Mouse (Mus musculus): Measurements from ENCODE around the gene Gm6096. TPM values are rescaled to one million over a fixed set of nuclear protein-coding genes. Genes with fewer than 3 reads are reported as not detected.
"Not testable (repeated sequence)": the region's sequence is repeated elsewhere in the genome, so short reads cannot be mapped to it uniquely, and the experiment has no call there.

Gm6096 gene
- polyA plus RNA-seq (2014; fragmentation: Nextera tagmentation; extraction: Ambion mirVana): 0.77 and 1.0 TPM in 2 replicates

DNA sequence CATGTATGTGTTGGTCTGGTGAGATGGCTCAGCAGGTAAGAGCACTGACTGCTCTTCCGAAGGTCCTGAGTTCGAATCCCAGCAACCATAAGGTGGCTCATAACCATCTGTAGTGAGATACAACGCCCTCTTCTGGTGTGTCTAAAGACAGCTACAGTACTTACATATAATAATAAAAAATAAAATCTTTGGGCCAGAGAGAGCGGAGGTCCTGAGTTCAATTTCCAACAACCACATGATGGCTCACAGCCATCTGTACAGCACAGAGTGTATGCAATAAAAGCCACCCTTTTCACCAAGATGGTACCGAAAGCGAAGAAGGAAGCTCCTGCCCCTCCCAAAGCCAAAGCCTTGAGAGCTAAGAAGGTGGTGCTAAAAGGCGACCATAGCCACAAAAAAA lies at the start of gene Gm6096:
Gene Gm6096 (plus strand): TSS at position 301 of the 400 bp plus-strand sequence.
- WGBS: 94% methylated on average over 7 of the region's 7 CpGs
- Histone ChIP-seq H3K4me3 (replicated peaks; ENCODE audit: low read length) (no peak within 1 kb of the TSS), H3K27ac (no peak within 1 kb of the TSS), H3K9me3 (ENCODE audit: control insufficient read depth, low read length) (no peaks in the 10 kb centered on the region), H3K4me2 (replicated peaks) (no peak within 1 kb of the TSS), H3K36me3 (replicated peaks; ENCODE audit: control insufficient read depth, insufficient read depth) (peaks cover 67% of the 10 kb centered on the region), H3K4me1 (replicated peaks; ENCODE audit: control insufficient read depth, insufficient read depth, low read length) (no peaks in the 10 kb centered on the region), H3K9ac (no peak within 1 kb of the TSS), H3K27me3 (ENCODE audit: control insufficient read depth, insufficient read depth, low read length) (no peaks in the 10 kb centered on the region)
- no peak for DNase-seq (ENCODE audit: low spot score)
- ATAC-seq (ENCODE audit: low FRiP score): no peak

DNA sequence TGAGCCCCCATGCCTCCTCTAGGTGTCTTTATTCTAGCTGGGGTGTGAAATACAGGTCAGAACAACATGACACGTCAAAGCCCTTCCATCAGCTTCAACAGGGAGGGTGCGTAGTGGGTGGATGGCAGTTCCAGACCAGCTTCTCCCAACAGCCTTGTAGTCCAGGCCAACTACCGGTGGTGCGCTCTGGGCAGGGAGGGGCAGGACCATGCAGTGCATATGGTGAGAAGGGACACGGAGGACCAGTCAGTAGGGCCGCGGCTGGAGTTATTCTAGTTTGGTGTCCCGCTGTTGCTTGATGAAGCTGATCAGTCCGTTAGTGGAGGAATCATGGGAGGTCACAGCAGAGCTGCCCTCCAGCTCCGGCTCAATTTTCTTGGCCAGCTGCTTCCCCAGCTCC lies 48.7 kb upstream of the Gm6096 start:
- peaks cover 65% of the 10 kb centered on the region for H3K36me3 ChIP-seq (replicated peaks; ENCODE audit: control insufficient read depth, insufficient read depth)
- ATAC-seq (ENCODE audit: low FRiP score); H3K4me3 ChIP-seq (replicated peaks; ENCODE audit: low read length); H3K4me2 ChIP-seq (replicated peaks); H3K4me1 ChIP-seq (replicated peaks; ENCODE audit: control insufficient read depth, insufficient read depth, low read length); H3K27me3 ChIP-seq (ENCODE audit: control insufficient read depth, insufficient read depth, low read length); H3K9me3 ChIP-seq (ENCODE audit: control insufficient read depth, low read length); H3K9ac ChIP-seq; DNase-seq (ENCODE audit: low spot score); H3K27ac ChIP-seq: not testable (repeated sequence)
- WGBS: 90% methylated on average over 10 of the region's 10 CpGs

DNA sequence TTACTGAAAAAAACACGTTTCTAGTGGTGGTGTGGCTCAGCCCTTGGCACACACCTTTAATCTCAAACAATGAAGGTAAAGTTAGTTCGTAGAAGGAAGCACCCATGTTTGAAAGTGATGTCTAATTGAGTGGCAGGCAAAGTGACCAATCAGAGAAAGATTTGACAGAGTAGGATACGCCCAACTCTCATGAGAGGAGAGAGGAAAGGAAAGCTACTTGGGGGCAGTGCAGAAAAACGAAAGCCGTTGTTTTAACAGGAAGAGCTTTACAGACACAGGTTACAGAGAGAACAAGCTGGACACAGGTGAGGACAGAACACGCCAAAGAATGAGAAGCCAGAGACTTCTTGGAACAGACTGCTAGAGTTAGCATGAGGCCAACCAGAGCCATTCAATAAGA lies 44.5 kb upstream of the Gm6096 start:
- H3K9ac ChIP-seq: no peak overlapping the region
- 93% methylated on average over 6 of the region's 6 CpGs for WGBS
- no peak overlapping the region for H3K4me3 ChIP-seq (replicated peaks; ENCODE audit: low read length)
- H3K27ac ChIP-seq: no peak overlapping the region
- no peaks in the 10 kb centered on the region for H3K4me1 ChIP-seq (replicated peaks; ENCODE audit: control insufficient read depth, insufficient read depth, low read length)
- H3K36me3 ChIP-seq (replicated peaks; ENCODE audit: control insufficient read depth, insufficient read depth): peaks cover 100% of the 10 kb centered on the region
- no peaks in the 10 kb centered on the region for H3K27me3 ChIP-seq (ENCODE audit: control insufficient read depth, insufficient read depth, low read length)
- ATAC-seq (ENCODE audit: low FRiP score) (no peak), DNase-seq (ENCODE audit: low spot score) (no peak)
- H3K9me3 ChIP-seq (ENCODE audit: control insufficient read depth, low read length): no peaks in the 10 kb centered on the region
- no peak overlapping the region for H3K4me2 ChIP-seq (replicated peaks)

DNA sequence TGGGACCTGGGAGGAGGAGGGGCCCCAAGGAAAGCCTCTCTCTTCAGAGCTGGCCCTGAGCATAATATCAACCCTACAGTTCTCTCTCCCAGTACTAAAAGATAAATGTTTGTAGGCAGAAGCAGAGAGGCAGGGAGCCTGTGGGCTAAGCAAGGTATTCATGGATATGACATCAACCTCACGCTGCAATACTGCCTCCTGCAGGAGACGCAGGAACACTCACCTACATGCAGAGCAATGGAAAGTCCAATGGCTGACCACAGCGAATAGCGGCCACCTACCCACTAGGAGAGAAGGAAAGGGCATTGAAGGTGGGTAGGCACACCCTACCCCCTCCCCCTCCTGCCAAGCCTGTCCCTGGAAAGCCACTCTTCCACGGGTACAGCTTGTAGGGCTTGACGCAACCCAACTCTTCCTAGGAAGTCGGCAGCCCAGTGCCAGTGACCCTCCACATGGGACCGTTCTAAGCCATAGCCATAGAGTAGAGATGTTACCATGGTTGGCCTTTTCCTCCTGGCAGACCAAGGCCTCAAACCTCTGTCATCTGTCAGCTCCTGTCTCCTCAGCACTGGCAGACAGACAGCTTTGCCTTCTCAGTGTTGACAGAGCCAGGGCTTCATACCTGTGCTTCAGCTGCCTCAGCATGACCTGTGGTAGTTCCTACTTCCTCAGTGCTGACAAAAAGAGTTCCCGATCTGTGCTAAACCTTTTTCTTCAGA lies 42.7 kb upstream of the Gm6096 start:
- Histone ChIP-seq H3K27ac (no peak overlapping the region), H3K4me1 (replicated peaks; ENCODE audit: control insufficient read depth, insufficient read depth, low read length) (no peaks in the 10 kb centered on the region), H3K9me3 (ENCODE audit: control insufficient read depth, low read length) (no peaks in the 10 kb centered on the region), H3K27me3 (ENCODE audit: control insufficient read depth, insufficient read depth, low read length) (no peaks in the 10 kb centered on the region), H3K9ac (no peak overlapping the region), H3K36me3 (replicated peaks; ENCODE audit: control insufficient read depth, insufficient read depth) (peaks cover 100% of the 10 kb centered on the region), H3K4me3 (replicated peaks; ENCODE audit: low read length) (no peak overlapping the region), H3K4me2 (replicated peaks) (no peak overlapping the region)
- no peak for DNase-seq (ENCODE audit: low spot score)
- 92% methylated on average over 9 of the region's 9 CpGs for WGBS
- ATAC-seq (ENCODE audit: low FRiP score): no peak

DNA sequence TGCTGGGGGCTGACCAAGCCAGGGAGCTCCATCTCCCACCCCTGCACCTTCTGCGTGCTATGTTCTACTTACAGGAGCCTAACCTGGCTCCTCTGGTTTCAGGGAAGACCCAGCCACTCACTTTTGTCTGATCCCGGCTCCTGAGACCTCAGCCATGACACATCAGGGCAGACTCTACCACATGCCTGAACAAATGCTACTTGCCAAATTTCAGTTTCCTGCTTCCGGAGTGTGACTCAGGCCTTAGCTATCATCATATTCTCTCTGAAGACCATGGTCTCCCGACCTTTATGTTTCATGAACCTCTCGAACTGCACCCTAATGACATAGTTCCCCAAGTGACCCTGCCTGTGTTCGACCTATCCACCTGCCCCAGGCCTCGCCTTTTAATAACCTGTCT lies 37.6 kb upstream of the Gm6096 start:
- Histone ChIP-seq H3K9ac (no peak overlapping the region), H3K4me3 (replicated peaks; ENCODE audit: low read length) (no peak overlapping the region), H3K9me3 (ENCODE audit: control insufficient read depth, low read length) (no peaks in the 10 kb centered on the region), H3K4me1 (replicated peaks; ENCODE audit: control insufficient read depth, insufficient read depth, low read length) (no peaks in the 10 kb centered on the region), H3K4me2 (replicated peaks) (no peak overlapping the region), H3K36me3 (replicated peaks; ENCODE audit: control insufficient read depth, insufficient read depth) (peaks cover 97% of the 10 kb centered on the region), H3K27me3 (ENCODE audit: control insufficient read depth, insufficient read depth, low read length) (no peaks in the 10 kb centered on the region), H3K27ac (no peak overlapping the region)
- WGBS: 96% methylated on average over 7 of the region's 7 CpGs
- ATAC-seq (ENCODE audit: low FRiP score) (no peak), DNase-seq (ENCODE audit: low spot score) (no peak)

DNA sequence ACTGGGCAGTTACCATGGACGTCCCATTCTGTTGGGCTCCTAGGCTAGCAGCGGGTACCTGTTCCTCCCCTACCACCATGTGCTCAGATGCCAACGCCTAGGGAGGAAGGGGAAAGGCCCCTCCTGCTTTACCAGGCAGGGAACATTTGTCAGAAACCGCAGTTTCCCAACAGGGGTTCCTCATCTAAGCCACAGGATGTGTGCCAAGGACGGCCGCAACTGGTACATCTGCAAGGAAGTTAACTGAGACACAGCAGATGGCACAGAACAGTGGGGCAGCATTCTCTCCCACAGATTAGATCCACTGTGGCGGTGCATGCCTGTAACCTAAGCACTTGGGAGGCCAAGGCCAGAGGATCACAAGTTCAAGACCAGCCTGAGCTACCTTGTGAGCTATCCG lies 36.2 kb upstream of the Gm6096 start:
- WGBS: 91% methylated on average over 8 of the region's 8 CpGs
- Histone ChIP-seq H3K27me3 (ENCODE audit: control insufficient read depth, insufficient read depth, low read length) (no peaks in the 10 kb centered on the region), H3K4me1 (replicated peaks; ENCODE audit: control insufficient read depth, insufficient read depth, low read length) (no peaks in the 10 kb centered on the region), H3K9me3 (ENCODE audit: control insufficient read depth, low read length) (no peaks in the 10 kb centered on the region), H3K4me3 (replicated peaks; ENCODE audit: low read length) (no peak overlapping the region), H3K9ac (no peak overlapping the region), H3K4me2 (replicated peaks) (no peak overlapping the region), H3K27ac (no peak overlapping the region), H3K36me3 (replicated peaks; ENCODE audit: control insufficient read depth, insufficient read depth) (peaks cover 96% of the 10 kb centered on the region)
- no peak for ATAC-seq (ENCODE audit: low FRiP score)
- DNase-seq (ENCODE audit: low spot score): no peak

DNA sequence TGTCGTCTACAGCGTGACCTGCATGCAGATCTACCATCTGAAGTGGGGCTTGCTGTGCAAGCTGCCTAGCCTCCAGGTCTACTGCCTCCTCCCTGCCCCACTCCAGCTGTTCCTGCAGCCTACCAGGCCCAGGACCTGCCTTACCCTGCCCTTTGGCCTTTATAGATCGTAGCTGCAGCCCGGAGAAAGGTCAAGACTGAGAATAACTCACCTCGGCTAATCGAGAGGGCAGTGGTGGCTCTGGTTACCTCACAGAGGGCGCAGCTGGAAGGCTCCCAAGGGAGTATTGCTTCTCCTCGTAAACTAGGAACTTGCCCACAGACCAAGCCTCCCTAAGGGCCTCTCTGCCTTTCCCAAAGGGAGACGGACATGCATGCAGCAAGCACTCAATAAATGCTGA lies 35.4 kb upstream of the Gm6096 start:
- H3K9ac ChIP-seq: no peak overlapping the region
- WGBS: 92% methylated on average over 9 of the region's 9 CpGs

DNA sequence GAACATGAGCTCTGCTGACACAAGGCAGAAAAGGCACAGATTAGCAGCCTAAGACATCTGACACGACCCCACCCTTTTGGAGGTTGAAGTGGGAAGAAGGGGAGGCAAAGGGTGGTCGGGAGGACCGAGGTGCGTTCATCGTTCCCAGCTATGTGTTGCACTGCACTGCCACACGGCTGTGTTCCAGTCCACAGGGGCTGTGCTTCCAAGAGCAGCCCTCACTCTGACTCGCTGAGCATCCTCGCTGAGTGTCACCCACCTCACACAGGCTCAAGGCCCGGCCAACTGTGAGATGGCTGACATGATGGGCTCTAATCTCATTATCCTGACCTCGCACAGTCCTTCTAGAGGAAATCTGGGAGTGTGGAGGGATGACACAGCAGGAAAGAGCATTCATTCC lies 34.4 kb upstream of the Gm6096 start:
- Histone ChIP-seq H3K4me2 (replicated peaks) (no peak overlapping the region), H3K36me3 (replicated peaks; ENCODE audit: control insufficient read depth, insufficient read depth) (peaks cover 96% of the 10 kb centered on the region), H3K27me3 (ENCODE audit: control insufficient read depth, insufficient read depth, low read length) (no peaks in the 10 kb centered on the region), H3K9ac (no peak overlapping the region), H3K4me3 (replicated peaks; ENCODE audit: low read length) (no peak overlapping the region), H3K27ac (no peak overlapping the region), H3K9me3 (ENCODE audit: control insufficient read depth, low read length) (no peaks in the 10 kb centered on the region), H3K4me1 (replicated peaks; ENCODE audit: control insufficient read depth, insufficient read depth, low read length) (no peaks in the 10 kb centered on the region)
- ATAC-seq (ENCODE audit: low FRiP score): no peak
- DNase-seq (ENCODE audit: low spot score): no peak
- 92% methylated on average over 10 of the region's 10 CpGs for WGBS

More for the DNA sequence above, 35.4 kb upstream of the Gm6096 start:
- H3K27ac ChIP-seq: no peak overlapping the region
- no peak overlapping the region for H3K4me3 ChIP-seq (replicated peaks; ENCODE audit: low read length)
- H3K4me2 ChIP-seq (replicated peaks): no peak overlapping the region
- peaks cover 96% of the 10 kb centered on the region for H3K36me3 ChIP-seq (replicated peaks; ENCODE audit: control insufficient read depth, insufficient read depth)
- no peak for ATAC-seq (ENCODE audit: low FRiP score)
- H3K4me1 ChIP-seq (replicated peaks; ENCODE audit: control insufficient read depth, insufficient read depth, low read length): no peaks in the 10 kb centered on the region
- H3K9me3 ChIP-seq (ENCODE audit: control insufficient read depth, low read length): no peaks in the 10 kb centered on the region
- no peak for DNase-seq (ENCODE audit: low spot score)
- no peaks in the 10 kb centered on the region for H3K27me3 ChIP-seq (ENCODE audit: control insufficient read depth, insufficient read depth, low read length)

DNA sequence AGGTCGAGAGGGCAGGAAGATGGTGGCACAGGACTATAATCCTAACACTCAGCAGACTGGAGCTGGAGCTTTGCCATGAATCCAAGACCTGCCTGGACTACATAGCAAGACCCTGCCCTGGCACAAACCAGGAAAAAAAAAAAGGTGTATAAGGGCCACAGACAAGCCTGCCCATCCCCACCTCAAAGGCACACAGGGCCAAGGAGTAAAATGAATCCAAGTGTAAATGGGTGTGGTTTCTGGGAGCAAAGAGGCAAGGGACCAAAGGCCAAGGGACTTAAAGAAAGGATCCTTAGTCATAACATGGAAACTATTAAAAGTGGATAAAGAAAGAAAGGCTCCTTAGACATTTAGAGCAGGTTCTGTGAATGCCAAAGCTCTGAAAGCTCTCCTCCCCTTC lies 32.3 kb upstream of the Gm6096 start:
- WGBS: 92% methylated on average over 1 of the region's 1 CpGs
- H3K36me3 ChIP-seq (replicated peaks; ENCODE audit: control insufficient read depth, insufficient read depth): peaks cover 96% of the 10 kb centered on the region
- H3K4me2 ChIP-seq (replicated peaks): no peak overlapping the region
- H3K9me3 ChIP-seq (ENCODE audit: control insufficient read depth, low read length): no peaks in the 10 kb centered on the region
- H3K4me3 ChIP-seq (replicated peaks; ENCODE audit: low read length): no peak overlapping the region
- no peaks in the 10 kb centered on the region for H3K27me3 ChIP-seq (ENCODE audit: control insufficient read depth, insufficient read depth, low read length)
- no peak overlapping the region for H3K9ac ChIP-seq
- H3K27ac ChIP-seq: no peak overlapping the region
- DNase-seq (ENCODE audit: low spot score): no peak
- ATAC-seq (ENCODE audit: low FRiP score): no peak
- no peaks in the 10 kb centered on the region for H3K4me1 ChIP-seq (replicated peaks; ENCODE audit: control insufficient read depth, insufficient read depth, low read length)

Measured in hindbrain, embryonic 14.5 days (tissue).